Mouse (Mus musculus) kidney, postnatal 0 days (tissue): ENCODE measurements at regions not wholly inside any gene's neighbourhood (a gene's known extent, or its start where the extent isn't known, plus 50 kb on each side); places are given as distances from the start of the nearest gene placed in this dataset.

Experiments
- ATAC-seq: fragments of 200-750 bp; cut with Nextera tagmentation; replicated peaks from 2 replicates; pipeline ENCODE4 v1.8.0; 2017; ENCODE audit warnings: low read depth, moderate number of reproducible peaks, moderate TSS enrichment, moderate library complexity; ENCODE audit not compliant: low FRiP score
- DNase-seq: peaks from one replicate; pipeline ENCODE4 v3.0.0-alpha.2; 2016; ENCODE audit warnings: low spot score
- H3K27ac ChIP-seq: fragments of 300-500 bp; sonication (generic); 2 replicates; pipeline ENCODE4 v1.5.1; 2014; ENCODE audit warnings: mild to moderate bottlenecking
- H3K27me3 ChIP-seq: fragments of 300-500 bp; sonication (generic); 2 replicates; pipeline ENCODE4 v1.6.1; 2014; ENCODE audit warnings: low read length, mixed read lengths; ENCODE audit not compliant: insufficient read depth
- H3K36me3 ChIP-seq: fragments of 300-500 bp; sonication (generic); 2 replicates; pipeline ENCODE4 v1.6.1; 2014; ENCODE audit warnings: low read length, mixed read lengths; ENCODE audit not compliant: insufficient read depth
- H3K4me1 ChIP-seq: fragments of 300-500 bp; sonication (generic); replicated peaks from 2 replicates; pipeline ENCODE4 v1.6.1; 2014; ENCODE audit warnings: antibody characterized with exemption, low read length, mixed read lengths; ENCODE audit not compliant: insufficient read depth
- H3K4me2 ChIP-seq: fragments of 300-500 bp; sonication (generic); 2 replicates; pipeline ENCODE4 v1.6.1; 2014; ENCODE audit warnings: mild to moderate bottlenecking, low read length, moderate library complexity, mixed read lengths
- H3K4me3 ChIP-seq: fragments of 300-500 bp; sonication (generic); replicated peaks from 2 replicates; pipeline ENCODE4 v1.5.1; 2014; ENCODE audit warnings: low read depth, low read length
- H3K9ac ChIP-seq: fragments of 300-500 bp; sonication (generic); 2 replicates; pipeline ENCODE4 v1.6.1; 2014; ENCODE audit warnings: low read depth, low read length
- H3K9me3 ChIP-seq: fragments of 300-500 bp; sonication (generic); replicated peaks from 2 replicates; pipeline ENCODE4 v1.6.1; 2016; ENCODE audit warnings: low read length, inconsistent platforms, mixed read lengths
- CTCF ChIP-seq: IDR thresholded peaks from 2 replicates; pipeline ENCODE4 v1.5.1; 2016; ENCODE audit warnings: antibody characterized with exemption, low read depth, mild to moderate bottlenecking, moderate library complexity
- WGBS: fragments of 180-500 bp; shearing (Covaris S2); extraction: QIAGEN DNeasy Blood & Tissue Kit; methylation state at CpG from one replicate; pipeline ENCODE4 v1.1.7; 2014; 5-methylcytosine and 5-hydroxymethylcytosine counted together

DNA sequence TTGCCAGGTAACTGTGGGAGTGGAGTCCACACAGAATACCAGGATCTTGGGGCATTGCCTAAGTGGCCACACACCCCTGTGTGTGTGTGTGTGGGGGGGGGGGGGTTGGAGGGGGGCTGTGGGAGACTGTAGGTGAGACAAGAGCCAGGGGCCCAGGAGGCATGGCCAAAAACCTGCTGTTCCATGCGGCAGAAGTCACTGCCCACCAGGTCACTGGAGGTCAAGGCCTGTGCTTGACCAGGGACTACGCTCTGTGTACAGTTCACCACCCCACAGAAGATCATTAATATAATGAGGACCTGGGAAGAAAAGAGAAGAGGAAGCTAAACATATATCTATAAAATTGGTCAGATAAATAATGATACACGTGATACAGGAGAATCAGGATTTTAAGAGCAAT, 889.5 kb downstream of the Ankrd7 start:
- no peak for DNase-seq
- 82% methylated on average over 3 of the region's 3 CpGs for WGBS
- H3K36me3 ChIP-seq = no peaks in the 10 kb centered on the region

GRCm38 (mm10) chr6:19765410-19765809, 899.3 kb downstream of the Ankrd7 start:
- no peaks in the 10 kb centered on the region for H3K27me3 ChIP-seq
- H3K36me3 ChIP-seq = no peaks in the 10 kb centered on the region
- 96% methylated on average over 1 of the region's 1 CpGs for WGBS
- no peaks in the 10 kb centered on the region for H3K9me3 ChIP-seq
- no peak overlapping the region for H3K4me2 ChIP-seq
- peak; percentile 37 for TF ChIP-seq CTCF
- H3K4me3 ChIP-seq = no peak overlapping the region
- no peak overlapping the region for H3K27ac ChIP-seq
- H3K9ac ChIP-seq = no peak overlapping the region
- no peaks in the 10 kb centered on the region for H3K4me1 ChIP-seq
- DNase-seq = no peak
- no peak for ATAC-seq

More for the DNA sequence above, 889.5 kb downstream of the Ankrd7 start:
- H3K4me3 ChIP-seq = no peak overlapping the region
- no peaks in the 10 kb centered on the region for H3K9me3 ChIP-seq
- no peak overlapping the region for H3K4me2 ChIP-seq
- H3K9ac ChIP-seq = no peak overlapping the region
- H3K27me3 ChIP-seq = no peaks in the 10 kb centered on the region
- no peak for TF ChIP-seq CTCF
- no peak for ATAC-seq
- no peaks in the 10 kb centered on the region for H3K4me1 ChIP-seq
- no peak overlapping the region for H3K27ac ChIP-seq
